Mouse (Mus musculus) urinary bladder, adult 2 months (tissue): Measurements from ENCODE around the gene Mmp8. TPM values are rescaled to one million over a fixed set of nuclear protein-coding genes. Genes with fewer than 3 reads are reported as not detected.

Experiments used
- DNase-seq: peaks from one replicate; pipeline ENCODE4 v3.0.0; 2022; ENCODE audit warnings: low spot score
- polyA plus RNA-seq: library from polyadenylated mRNA; depleted of rRNA; stranded (reverse); fragments of >200 nt; gene quantifications from 2 replicates; pipeline ENCODE4 v1.2.3, GENCODE M21; 2012; rRNA removed

Gene Mmp8
- polyA plus RNA-seq: 0.06 TPM in 1 of 2 replicates, not detected in the other

- no peak for DNase-seq
Observed at GRCm38 (mm10) chr9:7558221-7559017, at the start of gene Mmp8. Mmp8 (plus strand) TSS chr9:7558456.

- DNase-seq: no peak
Observed at GRCm38 (mm10) chr9:7509619-7510233, 48.5 kb upstream of the Mmp8 start.

DNA sequence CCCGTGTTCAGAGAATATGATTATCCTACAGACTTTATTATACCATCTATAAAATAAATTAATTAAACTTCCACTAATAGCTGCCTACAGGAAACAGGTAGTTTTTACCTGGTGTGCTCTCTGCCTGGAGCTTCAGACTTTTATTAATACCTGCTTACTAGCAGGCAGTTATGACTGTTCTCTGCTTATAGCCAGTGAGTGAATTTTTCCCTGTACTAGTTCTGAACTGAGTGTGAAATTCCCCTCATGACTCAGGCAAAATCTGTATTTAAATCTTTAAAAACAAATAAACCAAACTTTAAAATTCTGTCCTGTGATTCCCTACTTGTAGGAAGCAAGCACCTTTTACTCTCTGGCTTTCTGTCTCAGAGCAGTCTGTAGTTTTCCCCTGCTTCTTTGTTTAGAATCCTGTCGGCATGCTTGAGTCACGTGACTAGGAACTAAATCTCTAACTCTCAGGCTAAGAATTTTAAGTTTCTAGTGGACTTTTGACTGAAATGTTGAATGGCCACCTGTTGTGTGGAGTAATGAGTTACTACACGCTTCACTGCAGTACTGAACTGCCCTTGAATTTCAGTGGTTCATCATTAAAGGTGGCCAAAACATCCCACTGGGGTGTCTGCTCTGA, 40.2 kb upstream of the Mmp8 start:
- no peak for DNase-seq

GRCm38 (mm10) chr9:7526255-7526940, 31.9 kb upstream of the Mmp8 start:
- DNase-seq: no peak

DNA sequence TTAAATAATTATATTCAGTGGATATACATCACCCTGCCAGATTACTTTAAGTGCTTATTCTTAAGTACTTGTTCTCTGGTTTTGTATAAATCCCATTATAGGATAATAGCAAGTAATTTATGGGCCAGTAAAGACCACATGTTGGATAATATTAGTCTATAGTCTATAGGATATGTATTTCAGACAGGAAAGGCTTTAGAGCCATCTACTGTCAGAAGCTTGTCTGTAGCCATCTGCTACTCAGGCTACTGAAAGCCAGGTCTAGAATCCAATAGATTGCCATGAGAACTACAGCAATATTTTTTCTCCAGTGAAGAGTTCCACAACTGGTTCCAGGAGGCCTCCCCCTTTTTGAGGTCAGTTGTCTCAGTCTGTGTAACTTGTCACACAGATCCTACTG, 15.5 kb upstream of the Mmp8 start:
- DNase-seq: no peak

- no peak for DNase-seq
Observed at GRCm38 (mm10) chr9:7544923-7545457, 13.3 kb upstream of the Mmp8 start.

DNA sequence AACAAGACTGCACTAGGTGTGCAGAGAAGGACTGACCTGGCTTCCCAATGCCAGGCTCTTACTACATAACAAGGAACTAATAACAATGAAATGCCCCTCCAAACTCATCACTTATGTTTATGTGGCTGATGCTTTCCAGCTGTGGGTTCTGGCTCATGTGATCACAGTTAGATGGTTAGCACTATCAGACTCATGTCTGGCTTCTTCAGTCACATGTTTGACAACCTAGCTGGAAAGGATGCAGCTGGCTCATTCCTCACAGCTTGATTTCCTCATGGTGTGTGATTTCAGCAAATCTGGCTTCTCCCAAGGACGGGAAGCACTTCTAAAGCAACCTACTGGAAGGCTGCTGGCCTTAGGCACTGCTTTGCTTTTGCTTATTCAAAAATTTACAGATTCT, 12.8 kb upstream of the Mmp8 start:
- no peak for DNase-seq

GRCm38 (mm10) chr9:7545920-7546319, 12.3 kb upstream of the Mmp8 start:
- no peak for DNase-seq

- DNase-seq: no peak
Observed at GRCm38 (mm10) chr9:7551943-7552342, 6.3 kb upstream of the Mmp8 start.

- DNase-seq: no peak
Observed at GRCm38 (mm10) chr9:7553536-7553935, 4.7 kb upstream of the Mmp8 start.

GRCm38 (mm10) chr9:7554382-7554781, 3.9 kb upstream of the Mmp8 start:
- no peak for DNase-seq

DNA sequence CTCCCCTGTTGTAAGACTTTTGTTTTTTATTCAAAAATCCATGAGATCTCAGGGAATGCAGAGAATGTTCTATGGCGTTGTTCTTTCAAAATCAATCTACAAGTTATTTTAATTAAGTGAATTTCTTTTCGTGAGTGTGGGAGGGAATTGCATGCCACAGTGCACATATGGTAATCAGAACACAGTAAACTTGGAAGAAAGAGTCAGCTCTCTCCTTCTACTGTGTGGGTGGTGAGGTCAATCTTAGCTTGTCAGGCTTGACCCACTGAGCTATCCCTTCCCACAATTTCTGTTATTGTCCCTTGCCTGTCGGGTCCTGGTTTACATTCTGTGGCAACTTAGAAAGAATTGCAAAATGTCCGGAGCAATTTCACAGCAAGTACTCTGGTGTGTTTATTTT, 1.8 kb downstream of the Mmp8 start:
- DNase-seq: no peak

GRCm38 (mm10) chr9:7567376-7567775, 9.1 kb downstream of the Mmp8 start:
- no peak for DNase-seq

GRCm38 (mm10) chr9:7567923-7568322, 9.7 kb downstream of the Mmp8 start:
- DNase-seq: no peak

GRCm38 (mm10) chr9:7570485-7570884, 12.2 kb downstream of the Mmp8 start:
- DNase-seq: no peak

- DNase-seq: no peak
Observed at GRCm38 (mm10) chr9:7571162-7571561, 12.9 kb downstream of the Mmp8 start, which contains the start of gene Mmp27. Mmp27 (plus strand) TSS chr9:7571396.

GRCm38 (mm10) chr9:7572188-7572587, 13.9 kb downstream of the Mmp8 start:
- no peak for DNase-seq

- no peak for DNase-seq
Observed at GRCm38 (mm10) chr9:7572663-7573308, 14.5 kb downstream of the Mmp8 start.

DNA sequence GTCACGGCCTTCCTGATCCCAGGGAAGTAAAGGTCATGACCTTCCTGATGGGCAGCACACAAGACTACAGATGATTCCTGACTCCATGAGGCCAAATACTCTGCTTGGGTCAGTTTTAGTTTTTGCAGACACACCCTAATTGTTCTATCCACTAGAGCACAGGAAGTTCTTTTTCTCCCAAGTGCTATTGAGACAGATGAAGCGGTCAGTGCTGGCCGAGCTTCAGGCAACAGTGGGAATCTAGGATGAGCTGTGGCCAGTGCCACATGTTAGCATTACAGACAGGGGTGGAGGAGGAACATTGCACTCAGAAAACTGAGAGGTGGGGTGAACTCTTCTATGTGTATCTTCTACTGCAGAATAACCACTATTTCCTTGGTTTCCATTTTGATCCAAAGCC, 17.3 kb downstream of the Mmp8 start:
- DNase-seq: no peak

DNA sequence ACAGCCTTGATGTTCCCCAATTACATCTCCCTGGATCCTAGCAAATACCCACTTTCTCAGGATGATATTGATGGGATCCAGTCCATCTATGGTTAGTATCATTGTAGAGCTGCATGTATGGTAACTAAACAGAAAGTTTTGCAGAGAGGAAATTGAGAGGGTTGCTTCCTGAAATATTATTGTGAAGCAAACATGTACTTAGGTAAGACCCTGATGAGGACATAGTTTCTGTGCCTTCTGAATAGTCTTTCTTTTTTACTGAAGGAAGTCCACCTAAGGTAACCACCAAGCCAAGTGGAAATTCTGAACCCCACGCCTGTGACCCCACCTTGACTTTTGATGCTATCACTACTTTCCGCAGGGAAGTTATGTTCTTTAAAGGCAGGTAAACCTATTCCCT, 19.1 kb downstream of the Mmp8 start:
- DNase-seq: no peak

DNA sequence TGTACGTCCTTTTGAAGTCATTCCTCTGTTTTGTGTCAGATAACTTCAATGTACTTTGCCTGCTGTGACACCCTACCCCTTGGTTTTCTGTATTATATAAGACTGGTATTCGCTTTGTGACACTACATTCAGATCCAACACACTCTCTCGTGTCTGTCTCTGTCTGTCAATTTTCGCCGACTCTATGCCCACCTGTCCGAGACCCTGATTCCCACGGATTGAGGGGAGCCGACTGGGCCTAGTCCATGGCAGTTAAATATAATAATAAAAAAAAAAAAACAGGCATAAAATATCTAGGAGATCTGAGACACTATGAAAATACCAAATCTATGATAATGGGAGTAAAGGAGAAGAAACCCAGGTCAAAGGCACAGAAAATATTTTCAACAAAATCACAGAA, 31.8 kb downstream of the Mmp8 start:
- no peak for DNase-seq
